Mouse (Mus musculus): ENCODE results near the gene Gm20671.
"Not testable (repeated sequence)": the region's sequence is repeated elsewhere in the genome, so short reads cannot be mapped to it uniquely, and the experiment has no call there.

Gene Gm20671

GRCm38 (mm10) chr5:32785313-32785915 lies 41.5 kb downstream of the Gm20671 start, which contains the start of gene Pisd:
Gene Pisd (minus strand): TSS chr5:32785646.
- peak; percentile 90 to 95 for DNase-seq (ENCODE audit: low spot score in 2 of 2)

GRCm38 (mm10) chr5:32784726-32785125 lies 42.2 kb downstream of the Gm20671 start:
- no peak for DNase-seq (ENCODE audit: low spot score in 2 of 2)

GRCm38 (mm10) chr5:32781596-32781995 lies 45.3 kb downstream of the Gm20671 start:
- no peak for DNase-seq (ENCODE audit: low spot score in 2 of 2)

GRCm38 (mm10) chr5:32778168-32778567 lies 48.7 kb downstream of the Gm20671 start:
- DNase-seq (ENCODE audit: low spot score in 2 of 2): no peak

GRCm38 (mm10) chr5:32772361-32772760 lies 54.5 kb downstream of the Gm20671 start:
- DNase-seq (ENCODE audit: low spot score in 2 of 2): no peak

- DNase-seq (ENCODE audit: low spot score in 2 of 2): no peak
Observed at GRCm38 (mm10) chr5:32767636-32768373, 59.1 kb downstream of the Gm20671 start.

GRCm38 (mm10) chr5:32767004-32767403 lies 59.9 kb downstream of the Gm20671 start:
- no peak for DNase-seq (ENCODE audit: low spot score in 2 of 2)

- DNase-seq (ENCODE audit: low spot score in 2 of 2): peak in 1 of 2 experiments; percentile 18
Observed at GRCm38 (mm10) chr5:32761566-32762140, 65.3 kb downstream of the Gm20671 start.

- DNase-seq (ENCODE audit: low spot score in 2 of 2): no peak
Observed at GRCm38 (mm10) chr5:32760787-32761186, 66.1 kb downstream of the Gm20671 start.

- DNase-seq (ENCODE audit: low spot score in 2 of 2): not testable (repeated sequence)
Observed at GRCm38 (mm10) chr5:32760352-32760751, 66.6 kb downstream of the Gm20671 start.

GRCm38 (mm10) chr5:32759662-32760061 lies 67.2 kb downstream of the Gm20671 start:
- no peak for DNase-seq (ENCODE audit: low spot score in 2 of 2)

- DNase-seq (ENCODE audit: low spot score in 2 of 2): no peak
Observed at GRCm38 (mm10) chr5:32756141-32756540, 70.8 kb downstream of the Gm20671 start.

GRCm38 (mm10) chr5:32751736-32752135 lies 75.2 kb downstream of the Gm20671 start:
- no peak for DNase-seq (ENCODE audit: low spot score in 2 of 2)

- no peak for DNase-seq (ENCODE audit: low spot score in 2 of 2)
Observed at GRCm38 (mm10) chr5:32748936-32749335, 78.0 kb downstream of the Gm20671 start.

- DNase-seq (ENCODE audit: low spot score in 2 of 2): peak; percentile 33 to 54
Observed at GRCm38 (mm10) chr5:32747650-32748375, 79.1 kb downstream of the Gm20671 start.

GRCm38 (mm10) chr5:32745705-32746655 lies 80.9 kb downstream of the Gm20671 start:
- DNase-seq (ENCODE audit: low spot score in 2 of 2): peak; percentile 72 to 83

GRCm38 (mm10) chr5:32742149-32742548 lies 84.8 kb downstream of the Gm20671 start:
- DNase-seq (ENCODE audit: low spot score in 2 of 2): no peak

GRCm38 (mm10) chr5:32741377-32741776 lies 85.5 kb downstream of the Gm20671 start:
- DNase-seq (ENCODE audit: low spot score in 2 of 2): not testable (repeated sequence)

GRCm38 (mm10) chr5:32740850-32741249 lies 86.1 kb downstream of the Gm20671 start:
- not testable (repeated sequence) for DNase-seq (ENCODE audit: low spot score in 2 of 2)

GRCm38 (mm10) chr5:32740138-32740537 lies 86.8 kb downstream of the Gm20671 start:
- DNase-seq (ENCODE audit: low spot score in 2 of 2): no peak

- not testable (repeated sequence) for DNase-seq (ENCODE audit: low spot score in 2 of 2)
Observed at GRCm38 (mm10) chr5:32736770-32737169, 90.1 kb downstream of the Gm20671 start.
